Mouse (Mus musculus): ENCODE measurements around the gene Ucp2. TPM values are rescaled to one million over a fixed set of nuclear protein-coding genes. Genes with fewer than 3 reads are reported as not detected.
A peak's percentile ranks its signal among the peaks of the same experiment; 100 is the strongest.

Ucp2 gene
- 71.5 and 149 TPM in 2 replicates for polyA plus RNA-seq (2015; fragmentation: Nextera tagmentation; extraction: Ambion mirVana)

DNA sequence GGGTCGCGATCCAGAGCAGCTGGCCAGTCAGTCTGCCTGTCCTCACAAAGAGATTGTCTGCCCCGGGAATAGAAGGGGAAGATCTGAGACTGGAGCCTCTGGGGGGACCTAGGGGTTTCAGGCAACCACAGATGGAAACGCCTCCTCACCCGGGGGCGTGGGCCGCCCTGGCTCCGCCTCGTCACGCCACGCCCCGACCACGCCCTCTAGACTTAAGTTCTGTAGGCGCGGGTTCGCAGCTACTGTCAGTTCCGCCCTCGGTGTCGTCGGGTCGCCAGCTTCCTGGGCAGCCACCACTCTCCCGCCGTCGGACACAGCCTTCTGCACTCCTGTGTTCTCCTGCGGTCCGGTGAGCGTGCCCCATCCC, at the start of gene Ucp2:
Gene Ucp2, plus strand, starts transcription at position 221 of the 367 bp plus-strand sequence.
- H3K27me3 ChIP-seq (replicated peaks): peaks cover 6% of the 10 kb centered on the region; the same call in 1 of the 2 replicates
- 1% methylated on average over 27 of the region's 27 CpGs for WGBS
- peak within 1 kb of the TSS; percentile 41; the same call in 1 of the 2 replicates for H3K27ac ChIP-seq (replicated peaks)
- H3K36me3 ChIP-seq: no peaks in the 10 kb centered on the region
- peak within 1 kb of the TSS; percentile 38 for H3K9ac ChIP-seq (replicated peaks)
- no peaks in the 10 kb centered on the region for H3K9me3 ChIP-seq (replicated peaks)
- peaks cover 42% of the 10 kb centered on the region for H3K4me1 ChIP-seq
- H3K4me2 ChIP-seq: peak within 1 kb of the TSS; percentile 83
- 0 out of 2 replicates have a peak, but pooled peaks have one; percentile 15 for ATAC-seq (ENCODE audit: low FRiP score)
- peak within 1 kb of the TSS; percentile 42 for H3K4me3 ChIP-seq (replicated peaks)

- 90% methylated on average over 4 of the region's 4 CpGs for WGBS
- Histone ChIP-seq H3K9ac (replicated peaks) (no peak overlapping the region), H3K27ac (replicated peaks) (no peak overlapping the region), H3K36me3 (peaks cover 77% of the 10 kb centered on the region), H3K9me3 (replicated peaks) (no peaks in the 10 kb centered on the region), H3K4me1 (no peaks in the 10 kb centered on the region), H3K4me3 (replicated peaks) (no peak overlapping the region), H3K4me2 (no peak overlapping the region), H3K27me3 (replicated peaks) (no peaks in the 10 kb centered on the region)
- no peak for ATAC-seq (ENCODE audit: low FRiP score)
These were observed 49.4 kb upstream of the Ucp2 start for GRCm38 (mm10) chr7:100443728-100444127.

DNA sequence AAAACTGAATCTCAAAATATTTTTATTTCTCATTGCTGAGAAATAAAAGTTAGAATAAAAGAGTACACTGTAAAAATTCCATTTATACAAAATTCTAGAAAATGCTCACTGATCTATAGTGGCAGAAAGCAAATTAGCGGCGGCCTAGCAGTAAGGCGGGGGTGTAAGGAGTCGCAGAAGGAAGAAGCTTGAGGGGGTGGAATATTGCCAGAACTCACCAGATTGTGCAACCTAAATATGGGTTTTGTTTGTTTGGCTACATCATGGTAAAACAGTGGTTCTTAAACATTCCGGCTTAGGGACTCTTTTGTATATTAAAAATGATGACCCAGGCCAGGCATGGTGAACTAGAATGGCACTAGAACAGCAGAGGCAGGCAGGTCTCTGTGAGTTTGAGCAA, 46.9 kb upstream of the Ucp2 start:
- Histone ChIP-seq H3K27me3 (replicated peaks) (no peaks in the 10 kb centered on the region), H3K9ac (replicated peaks) (no peak overlapping the region), H3K4me1 (no peaks in the 10 kb centered on the region), H3K27ac (replicated peaks) (no peak overlapping the region), H3K9me3 (replicated peaks) (no peaks in the 10 kb centered on the region), H3K4me3 (replicated peaks) (no peak overlapping the region), H3K36me3 (peaks cover 76% of the 10 kb centered on the region), H3K4me2 (no peak overlapping the region)
- 97% methylated on average over 5 of the region's 5 CpGs for WGBS
- no peak for ATAC-seq (ENCODE audit: low FRiP score)

GRCm38 (mm10) chr7:100448530-100448929, 44.6 kb upstream of the Ucp2 start:
- no peaks in the 10 kb centered on the region for H3K4me1 ChIP-seq
- WGBS: 93% methylated on average over 12 of the region's 12 CpGs
- H3K4me3 ChIP-seq (replicated peaks): no peak overlapping the region
- no peaks in the 10 kb centered on the region for H3K9me3 ChIP-seq (replicated peaks)
- no peak overlapping the region for H3K27ac ChIP-seq (replicated peaks)
- no peak for ATAC-seq (ENCODE audit: low FRiP score)
- no peak overlapping the region for H3K9ac ChIP-seq (replicated peaks)
- no peak overlapping the region for H3K4me2 ChIP-seq
- no peaks in the 10 kb centered on the region for H3K27me3 ChIP-seq (replicated peaks)
- H3K36me3 ChIP-seq: peaks cover 79% of the 10 kb centered on the region

DNA sequence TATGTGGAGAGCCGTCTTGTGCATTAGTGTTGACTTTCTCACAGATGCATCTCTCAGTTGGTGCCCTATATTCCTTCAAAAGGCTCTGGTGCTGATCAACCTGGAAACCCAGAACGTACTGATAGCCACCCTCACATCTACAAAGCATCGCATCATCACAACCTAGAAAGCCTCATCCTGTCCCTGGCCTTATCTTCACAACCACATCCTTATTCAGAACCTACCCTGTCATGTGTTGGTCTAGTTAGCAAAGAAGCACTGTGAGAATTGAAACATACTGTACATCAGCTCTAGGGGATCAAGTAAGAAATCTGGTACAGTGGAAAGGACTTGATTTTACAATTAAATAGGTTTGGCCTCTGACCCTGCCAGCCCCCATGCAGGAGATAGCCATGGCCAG, 44.2 kb upstream of the Ucp2 start:
- ATAC-seq (ENCODE audit: low FRiP score): no peak
- WGBS: 95% methylated on average over 3 of the region's 3 CpGs
- no peak overlapping the region for H3K4me3 ChIP-seq (replicated peaks)
- no peak overlapping the region for H3K4me2 ChIP-seq
- peaks cover 80% of the 10 kb centered on the region for H3K36me3 ChIP-seq
- no peaks in the 10 kb centered on the region for H3K9me3 ChIP-seq (replicated peaks)
- H3K27me3 ChIP-seq (replicated peaks): no peaks in the 10 kb centered on the region
- no peaks in the 10 kb centered on the region for H3K4me1 ChIP-seq
- no peak overlapping the region for H3K27ac ChIP-seq (replicated peaks)
- H3K9ac ChIP-seq (replicated peaks): 0 out of 2 replicates have a peak overlapping the region, but pooled peaks have one; percentile 10

DNA sequence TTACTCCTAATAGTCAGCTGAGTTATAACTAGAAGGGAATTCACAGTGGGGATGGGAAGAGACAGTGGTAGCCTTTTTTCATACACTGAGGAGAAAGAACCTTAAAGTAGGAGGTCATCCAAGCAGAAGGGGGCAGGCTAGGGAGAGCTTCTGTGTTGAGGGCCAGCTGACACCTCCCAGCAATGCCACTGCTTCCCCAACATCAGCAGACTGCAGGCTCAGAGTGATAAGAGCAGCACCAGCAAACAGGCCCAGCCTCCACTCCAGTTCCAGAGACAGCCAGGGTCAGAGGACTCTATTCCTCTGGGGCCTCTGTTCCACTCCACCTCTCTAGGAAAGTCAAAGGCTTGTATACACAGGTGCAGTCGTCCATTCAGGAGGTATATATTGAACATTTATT, 35.0 kb upstream of the Ucp2 start:
- no peak overlapping the region for H3K27ac ChIP-seq (replicated peaks)
- H3K4me1 ChIP-seq: no peaks in the 10 kb centered on the region
- no peak for ATAC-seq (ENCODE audit: low FRiP score)
- 79% methylated on average over 1 of the region's 1 CpGs for WGBS
- H3K27me3 ChIP-seq (replicated peaks): no peaks in the 10 kb centered on the region
- H3K9me3 ChIP-seq (replicated peaks): no peaks in the 10 kb centered on the region
- no peak overlapping the region for H3K4me3 ChIP-seq (replicated peaks)
- H3K4me2 ChIP-seq: no peak overlapping the region
- no peak overlapping the region for H3K9ac ChIP-seq (replicated peaks)
- H3K36me3 ChIP-seq: peaks cover 67% of the 10 kb centered on the region

DNA sequence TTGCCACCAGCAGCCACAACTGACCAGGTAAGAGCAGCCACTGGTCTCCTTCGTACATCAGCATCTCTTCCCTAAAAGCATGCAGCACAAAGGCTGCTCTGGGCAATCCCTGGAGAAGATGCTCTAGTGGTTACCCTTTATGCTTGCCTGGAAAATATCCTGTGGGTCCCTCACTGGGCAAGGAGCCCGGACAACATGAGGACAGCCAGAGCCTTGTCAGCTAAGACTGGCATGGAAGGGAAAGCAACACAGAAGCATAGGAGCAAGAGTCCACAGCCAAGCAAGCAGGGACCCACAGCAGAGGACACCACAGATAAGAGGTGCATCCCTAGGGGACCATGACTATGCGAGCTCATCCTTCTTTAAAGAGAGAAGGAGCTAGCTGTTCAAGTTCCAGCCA, 33.3 kb upstream of the Ucp2 start:
- no peaks in the 10 kb centered on the region for H3K4me1 ChIP-seq
- no peaks in the 10 kb centered on the region for H3K27me3 ChIP-seq (replicated peaks)
- peaks cover 57% of the 10 kb centered on the region for H3K36me3 ChIP-seq
- no peak overlapping the region for H3K27ac ChIP-seq (replicated peaks)
- 92% methylated on average over 3 of the region's 3 CpGs for WGBS
- no peak overlapping the region for H3K9ac ChIP-seq (replicated peaks)
- no peak overlapping the region for H3K4me3 ChIP-seq (replicated peaks)
- H3K9me3 ChIP-seq (replicated peaks): no peaks in the 10 kb centered on the region
- H3K4me2 ChIP-seq: no peak overlapping the region
- ATAC-seq (ENCODE audit: low FRiP score): no peak

DNA sequence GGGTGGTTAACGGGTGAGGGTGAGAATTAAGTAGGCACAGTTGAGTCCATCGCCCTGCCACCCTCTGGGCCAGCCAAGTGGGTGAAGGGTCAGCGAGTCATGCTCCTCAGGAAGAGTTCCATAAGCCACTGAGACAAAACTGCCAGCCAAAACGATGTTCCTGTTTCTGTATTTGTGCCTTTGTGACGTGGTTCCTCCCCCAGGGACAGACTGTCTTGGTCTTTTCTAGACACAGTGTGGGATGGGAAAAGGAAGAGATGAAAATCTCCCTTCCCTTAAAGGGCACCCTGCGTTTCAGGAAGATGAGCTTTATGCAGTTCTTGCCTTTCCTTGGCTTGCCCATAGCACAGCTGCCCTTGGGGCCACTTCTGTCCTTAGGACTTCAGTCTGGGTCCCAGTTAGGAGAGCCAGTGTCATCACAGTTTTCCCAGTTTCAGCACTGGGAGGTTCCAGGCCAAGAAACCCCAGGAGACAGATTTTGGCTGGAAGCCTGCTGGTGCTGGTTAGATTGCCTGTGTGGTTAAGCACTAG, 31.5 kb upstream of the Ucp2 start:
- 83% methylated on average over 6 of the region's 6 CpGs for WGBS
- no peak overlapping the region for H3K4me3 ChIP-seq (replicated peaks)

DNA sequence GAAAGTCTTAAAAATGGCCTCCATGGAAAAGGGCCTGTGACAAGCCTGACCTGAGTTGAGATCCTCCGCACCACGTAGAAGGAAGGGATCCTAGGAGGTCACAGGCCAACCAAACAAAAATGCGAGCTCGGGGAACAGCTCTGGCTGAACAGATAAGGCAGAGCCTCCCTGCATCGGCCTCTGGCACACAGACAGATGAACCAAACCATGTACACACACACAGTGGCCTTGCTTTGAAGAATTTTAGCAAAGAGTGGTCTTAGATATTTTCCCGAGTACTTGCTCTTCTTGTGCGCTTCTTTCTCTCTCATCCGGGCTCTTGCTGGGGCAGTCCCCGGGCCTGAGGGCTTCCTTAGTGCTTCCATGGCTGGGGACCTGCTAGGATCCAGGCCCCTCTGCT, 29.9 kb upstream of the Ucp2 start:
- H3K36me3 ChIP-seq: peaks cover 28% of the 10 kb centered on the region
- no peak for ATAC-seq (ENCODE audit: low FRiP score)
- WGBS: 92% methylated on average over 9 of the region's 9 CpGs

More for the DNA sequence above, 31.5 kb upstream of the Ucp2 start:
- H3K4me2 ChIP-seq: no peak overlapping the region
- no peak overlapping the region for H3K27ac ChIP-seq (replicated peaks)
- peaks cover 39% of the 10 kb centered on the region for H3K36me3 ChIP-seq
- no peak overlapping the region for H3K9ac ChIP-seq (replicated peaks)
- H3K4me1 ChIP-seq: peaks cover 8% of the 10 kb centered on the region
- ATAC-seq (ENCODE audit: low FRiP score): no peak
- no peaks in the 10 kb centered on the region for H3K27me3 ChIP-seq (replicated peaks)
- no peaks in the 10 kb centered on the region for H3K9me3 ChIP-seq (replicated peaks)

GRCm38 (mm10) chr7:100463757-100464156, 29.4 kb upstream of the Ucp2 start:
- WGBS: 92% methylated on average over 10 of the region's 10 CpGs
- Histone ChIP-seq H3K4me3 (replicated peaks) (no peak overlapping the region), H3K27ac (replicated peaks) (no peak overlapping the region), H3K4me1 (peaks cover 8% of the 10 kb centered on the region), H3K36me3 (peaks cover 27% of the 10 kb centered on the region), H3K9ac (replicated peaks) (no peak overlapping the region), H3K27me3 (replicated peaks) (no peaks in the 10 kb centered on the region), H3K4me2 (no peak overlapping the region), H3K9me3 (replicated peaks) (no peaks in the 10 kb centered on the region)
- no peak for ATAC-seq (ENCODE audit: low FRiP score)

More for the DNA sequence above, 29.9 kb upstream of the Ucp2 start:
- Histone ChIP-seq H3K4me1 (peaks cover 8% of the 10 kb centered on the region), H3K27me3 (replicated peaks) (no peaks in the 10 kb centered on the region), H3K9me3 (replicated peaks) (no peaks in the 10 kb centered on the region), H3K4me3 (replicated peaks) (no peak overlapping the region), H3K9ac (replicated peaks) (no peak overlapping the region), H3K27ac (replicated peaks) (no peak overlapping the region), H3K4me2 (no peak overlapping the region)

- H3K9ac ChIP-seq (replicated peaks): no peak overlapping the region
- H3K4me3 ChIP-seq (replicated peaks): no peak overlapping the region
- H3K4me2 ChIP-seq: no peak overlapping the region
- H3K36me3 ChIP-seq: peaks cover 29% of the 10 kb centered on the region
- no peak overlapping the region for H3K27ac ChIP-seq (replicated peaks)
- ATAC-seq (ENCODE audit: low FRiP score): no peak
- H3K27me3 ChIP-seq (replicated peaks): no peaks in the 10 kb centered on the region
- no peaks in the 10 kb centered on the region for H3K9me3 ChIP-seq (replicated peaks)
- 94% methylated on average over 7 of the region's 7 CpGs for WGBS
- peaks cover 8% of the 10 kb centered on the region for H3K4me1 ChIP-seq
These were observed 28.9 kb upstream of the Ucp2 start for GRCm38 (mm10) chr7:100464248-100464647.

DNA sequence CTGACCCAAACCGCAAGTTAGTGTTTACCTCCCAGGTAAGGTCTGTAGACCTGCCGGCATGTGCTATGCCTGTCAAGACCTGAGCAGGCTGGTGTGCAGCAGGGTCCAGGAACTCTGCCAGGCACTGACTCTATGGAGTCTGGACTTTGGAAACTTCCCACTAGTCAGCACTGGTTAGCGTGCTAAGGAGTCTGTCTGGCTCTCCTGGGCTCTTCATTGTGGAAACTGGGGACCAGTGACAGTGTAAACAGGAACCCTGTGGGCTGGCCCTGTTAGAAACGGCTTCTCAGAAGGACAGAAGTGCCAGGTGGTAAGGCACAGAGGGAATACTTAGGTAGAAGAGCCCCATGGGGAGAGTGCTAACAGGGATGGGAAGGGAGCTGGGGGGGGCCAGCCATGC, 27.9 kb upstream of the Ucp2 start:
- Histone ChIP-seq H3K4me3 (replicated peaks) (no peak overlapping the region), H3K27ac (replicated peaks) (no peak overlapping the region), H3K36me3 (peaks cover 28% of the 10 kb centered on the region), H3K4me2 (no peak overlapping the region), H3K27me3 (replicated peaks) (no peaks in the 10 kb centered on the region), H3K4me1 (peaks cover 8% of the 10 kb centered on the region), H3K9ac (replicated peaks) (no peak overlapping the region), H3K9me3 (replicated peaks) (no peaks in the 10 kb centered on the region)
- ATAC-seq (ENCODE audit: low FRiP score): no peak
- WGBS: 84% methylated on average over 4 of the region's 4 CpGs
